Mouse (Mus musculus) adrenal gland, postnatal 4 days (tissue): ENCODE data around the gene Elf1. TPM values are rescaled to one million over a fixed set of nuclear protein-coding genes. Genes with fewer than 3 reads are reported as not detected.

Experiments used
- DNase-seq, 2 experiments: peaks; one replicate each; pipeline ENCODE4 v3.0.0; 2021 to 2022; ENCODE audit warnings: low spot score in 2 of 2, mixed read lengths in 2 of 2
- total RNA-seq, 2 experiments: library from RNA; stranded (reverse); gene quantifications; 2 replicates each; pipeline ENCODE4 v1.2.3; 2021

Gene Elf1
- total RNA-seq, 2 experiments from 2014 or later, result 27.4 to 28.8 TPM

DNA sequence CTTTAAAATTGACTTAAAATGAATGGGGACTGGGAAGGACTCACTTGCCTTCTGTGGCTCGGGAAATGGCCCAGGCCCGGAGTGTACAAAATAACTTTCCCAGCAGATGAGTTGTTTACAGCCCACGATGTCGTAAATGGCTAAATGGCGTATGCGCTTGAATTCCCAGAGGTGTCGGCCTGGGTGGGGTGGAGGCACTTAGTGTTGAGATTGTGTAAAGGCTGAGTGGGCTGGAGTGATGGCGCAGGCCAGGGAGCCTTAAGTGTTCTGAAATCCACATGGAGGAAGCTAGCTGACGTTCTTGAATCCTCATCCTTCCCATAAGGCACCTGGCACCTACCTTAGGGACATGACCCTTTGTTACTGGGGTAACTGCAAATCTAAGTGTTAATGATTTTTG, 7.5 kb downstream of the Elf1 start:
- DNase-seq, result no peak

DNA sequence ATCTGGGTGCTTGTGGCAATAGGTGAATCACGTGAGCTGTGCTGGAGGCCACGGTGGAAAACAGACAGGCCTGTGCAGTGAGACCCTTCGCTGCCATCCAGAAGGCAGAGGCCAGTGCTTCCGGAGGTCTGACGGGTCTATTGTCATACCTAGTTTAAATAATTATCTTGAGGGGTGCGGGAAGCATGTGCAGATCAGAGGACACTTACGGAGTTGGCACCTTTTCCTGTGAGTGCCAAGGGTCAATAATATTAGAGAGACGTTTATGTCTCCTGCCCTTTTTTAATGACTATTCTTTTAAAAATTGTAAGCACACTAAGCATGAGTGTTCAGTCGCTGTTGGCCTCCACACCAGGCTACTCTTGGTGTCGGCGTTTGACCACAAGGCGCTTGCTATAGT, 8.2 kb downstream of the Elf1 start:
- DNase-seq, result no peak

DNA sequence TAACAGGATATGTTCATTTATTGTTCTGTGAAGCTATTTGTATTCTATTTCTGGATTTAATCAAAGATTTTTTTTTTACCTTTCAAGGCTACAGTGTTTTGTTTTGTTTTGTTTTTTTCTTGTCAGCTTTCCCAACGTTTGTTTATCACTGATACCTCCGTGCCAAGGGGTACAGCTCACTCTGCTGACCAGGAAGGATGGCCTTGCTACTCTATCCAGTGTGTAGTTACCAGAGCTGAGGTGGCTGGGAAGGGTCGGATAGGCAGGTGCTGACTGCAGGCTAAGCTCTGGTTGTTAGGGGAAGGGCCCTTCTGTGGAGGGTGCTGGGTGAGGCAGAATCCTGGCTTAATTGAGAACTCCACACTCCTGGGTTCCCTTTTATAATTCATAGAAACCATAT, 9.3 kb downstream of the Elf1 start:
- no peak for DNase-seq

DNA sequence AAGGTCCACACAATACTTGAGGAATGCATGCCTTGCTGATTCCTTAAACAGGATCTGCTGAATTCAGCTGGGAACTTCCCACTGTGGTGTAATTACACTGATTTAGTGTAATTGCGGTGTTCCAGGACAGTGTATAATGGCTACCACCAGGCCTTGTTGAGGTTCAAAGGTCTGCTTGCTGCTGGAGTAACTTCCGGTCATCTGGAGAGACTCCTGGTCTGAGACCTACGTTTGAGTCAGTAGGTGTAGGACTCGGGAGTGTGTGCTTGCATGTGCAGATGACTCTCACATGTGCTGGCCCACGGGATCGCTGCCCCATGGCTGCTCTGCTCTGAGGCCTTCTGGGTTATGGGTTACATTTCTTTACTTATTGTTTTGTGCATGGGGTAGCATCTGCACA, 13.4 kb downstream of the Elf1 start:
- DNase-seq, result no peak

DNA sequence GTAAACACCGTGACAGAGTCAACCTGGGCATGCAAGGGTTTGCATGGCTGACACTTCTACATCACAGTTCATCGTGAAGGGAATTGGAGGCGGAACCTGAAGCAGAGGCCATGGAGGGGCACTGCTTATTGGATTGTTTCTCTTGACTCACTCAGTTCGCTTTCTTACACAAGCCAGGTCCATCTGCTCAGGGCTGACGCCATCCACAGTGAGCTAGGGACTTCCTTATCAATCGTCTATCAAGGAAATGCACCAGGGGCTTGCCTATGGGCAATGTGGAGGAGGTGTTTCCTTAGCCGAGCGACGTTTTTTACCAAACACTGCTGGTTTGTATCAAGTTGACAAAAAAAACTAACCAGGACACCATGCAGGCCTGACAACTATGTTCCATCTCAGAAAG, 18.3 kb downstream of the Elf1 start:
- no peak for DNase-seq

DNA sequence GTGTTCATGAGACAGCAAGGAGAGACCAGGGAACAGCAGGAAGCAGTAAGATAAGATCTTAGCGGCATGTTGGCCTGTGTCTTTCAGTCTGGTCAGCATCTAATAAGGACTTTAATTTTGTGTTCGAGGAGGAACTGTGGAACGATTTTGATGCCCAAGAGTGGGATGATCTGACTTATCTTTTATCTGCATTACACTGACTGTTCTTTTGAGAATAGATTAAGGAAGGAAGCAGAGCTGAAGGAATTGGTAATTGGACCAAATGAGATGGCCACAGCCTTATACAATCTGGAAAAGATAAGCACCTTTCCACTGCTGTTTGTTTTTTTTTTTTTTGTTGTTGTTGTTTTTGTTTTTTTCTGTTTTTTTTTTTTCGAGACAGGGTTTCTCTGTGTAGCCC, 19.8 kb downstream of the Elf1 start:
- DNase-seq, result no peak

DNA sequence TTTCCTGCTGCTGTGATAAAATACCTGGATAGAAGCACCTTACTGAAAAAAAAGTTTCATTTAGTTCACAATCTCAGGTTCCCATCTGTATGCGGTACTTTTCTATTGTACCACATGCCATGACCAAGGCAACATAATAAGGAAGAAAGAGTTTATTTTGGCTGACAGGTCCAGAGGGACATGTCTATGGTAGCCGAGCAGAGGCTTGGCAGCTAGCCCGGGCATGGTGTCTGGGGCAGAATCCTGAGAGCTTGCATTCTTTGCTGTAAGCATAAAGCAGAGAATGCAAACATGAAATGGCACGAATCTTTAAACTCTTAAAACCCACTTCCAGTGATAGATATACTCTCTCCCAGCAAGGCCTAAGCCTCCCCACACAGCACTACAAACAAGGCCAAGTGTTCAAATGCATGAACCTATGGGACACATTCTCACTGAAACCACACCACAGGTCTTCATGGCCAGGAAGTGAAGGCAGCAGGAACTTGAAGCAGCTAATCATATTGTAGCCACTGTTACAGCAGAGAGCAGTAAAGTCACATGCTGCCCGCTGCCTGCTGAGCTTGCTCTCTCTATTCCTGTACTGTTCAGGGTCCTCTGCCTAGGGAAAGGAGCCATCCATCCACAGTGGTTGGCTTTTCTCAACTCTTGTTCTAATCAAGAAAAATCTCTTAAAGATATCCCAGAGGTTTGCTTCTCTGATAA, 22.5 kb downstream of the Elf1 start:
- DNase-seq, result no peak

DNA sequence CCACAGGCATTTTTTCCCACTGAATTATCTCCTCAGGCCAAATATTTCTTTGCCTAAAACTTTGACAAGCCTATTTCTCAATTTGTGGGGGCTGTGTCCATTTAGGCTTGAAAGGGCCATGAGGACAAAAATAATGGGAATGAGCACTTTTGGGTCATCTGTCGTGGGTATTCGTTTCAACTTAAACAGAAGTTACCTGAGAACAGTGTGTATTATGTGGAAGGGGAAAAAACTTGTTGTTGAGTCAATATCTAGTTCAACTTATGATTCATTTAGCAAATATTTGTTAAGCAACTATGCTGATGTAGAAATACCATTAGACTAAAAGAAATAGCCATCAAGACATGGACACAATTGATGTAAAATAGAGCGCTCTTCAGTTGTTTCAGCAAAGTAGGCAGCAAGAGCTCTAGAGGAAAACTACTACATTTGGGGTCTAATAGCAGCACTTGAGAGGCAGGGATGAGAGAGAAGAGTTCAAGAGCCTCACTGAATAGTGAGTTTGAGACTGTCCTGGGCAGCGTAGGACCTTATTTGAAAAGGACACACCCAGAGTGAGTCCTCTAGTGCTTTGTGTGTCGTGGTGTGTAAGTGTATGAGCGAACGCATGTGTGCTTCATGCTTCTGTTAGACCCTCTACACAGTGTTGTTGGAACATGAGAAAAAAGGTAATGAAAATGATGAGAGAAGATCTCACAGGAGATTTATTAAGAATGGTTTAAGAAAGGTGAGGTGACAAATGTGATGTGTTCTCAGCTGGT, 23.4 kb downstream of the Elf1 start:
- DNase-seq, result no peak

DNA sequence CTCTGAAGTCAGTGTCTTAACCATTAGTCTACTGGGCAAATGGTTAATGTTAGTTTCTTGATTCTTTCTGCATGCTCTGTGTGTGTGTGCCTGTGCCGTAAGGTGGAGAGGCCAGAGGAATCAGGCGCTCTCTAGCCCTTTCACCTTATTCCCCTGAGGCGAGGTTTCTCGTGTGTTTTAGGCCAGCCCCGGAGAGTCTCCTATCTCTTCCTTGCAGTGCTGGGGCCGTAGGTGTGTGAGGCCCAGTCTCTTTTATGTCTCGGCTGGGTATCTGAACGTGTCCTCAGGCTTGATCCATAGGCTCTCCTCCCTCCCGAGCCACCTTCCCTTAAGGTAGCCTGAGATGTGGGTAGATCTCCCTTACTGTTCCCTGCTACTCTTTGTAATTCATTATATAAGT, 25.2 kb downstream of the Elf1 start:
- DNase-seq, result no peak

DNA sequence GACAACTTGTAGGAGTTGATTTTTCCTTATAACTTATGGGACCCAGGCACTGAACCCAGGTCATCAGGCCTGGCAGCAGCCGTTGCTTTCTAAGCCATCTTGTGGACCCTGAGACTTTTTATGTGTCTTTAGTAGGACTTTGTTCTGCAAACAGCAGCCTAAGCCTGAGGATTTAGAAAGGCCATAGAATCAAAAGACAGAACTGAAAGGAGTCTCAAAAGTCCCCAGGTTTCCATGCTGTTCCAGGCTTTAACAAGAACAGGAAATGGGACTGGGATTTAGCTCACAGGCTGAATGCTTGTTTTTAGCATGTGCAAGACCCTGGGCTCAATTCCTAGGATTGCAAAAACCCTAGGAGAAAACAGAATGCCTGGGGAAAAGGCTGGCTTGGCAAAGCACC, 26.9 kb downstream of the Elf1 start:
- DNase-seq, result no peak

DNA sequence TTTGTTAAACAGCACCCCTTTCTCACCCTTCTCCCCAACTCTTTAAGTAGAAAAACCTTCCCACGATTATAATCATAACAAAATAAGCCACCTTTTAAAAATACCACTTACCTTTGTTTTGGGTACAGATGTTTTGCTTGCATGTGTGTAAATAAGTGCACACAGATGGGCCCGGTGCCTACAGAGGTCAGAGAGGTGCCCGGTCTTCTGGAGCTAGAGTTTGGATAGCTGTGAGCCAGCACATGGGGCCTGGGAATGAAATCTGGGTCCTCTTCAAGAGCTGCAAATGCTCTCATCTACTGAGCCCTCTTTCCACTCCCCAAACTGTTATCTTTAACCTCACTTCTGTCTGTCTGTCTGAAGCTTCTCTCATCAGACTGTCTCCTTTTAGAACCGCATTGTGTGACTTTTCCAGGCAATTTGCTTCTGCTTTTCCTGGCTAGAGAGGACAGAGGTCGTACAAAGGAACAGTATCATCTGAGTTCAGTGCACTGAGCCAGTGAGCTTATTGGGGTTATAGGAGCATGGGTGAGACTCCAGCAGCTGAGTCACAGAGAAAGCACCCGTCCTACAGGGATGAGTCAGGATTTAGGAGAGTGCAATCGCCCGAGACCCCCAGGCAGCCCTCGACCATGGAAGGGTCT, 27.8 kb downstream of the Elf1 start:
- no peak for DNase-seq

DNA sequence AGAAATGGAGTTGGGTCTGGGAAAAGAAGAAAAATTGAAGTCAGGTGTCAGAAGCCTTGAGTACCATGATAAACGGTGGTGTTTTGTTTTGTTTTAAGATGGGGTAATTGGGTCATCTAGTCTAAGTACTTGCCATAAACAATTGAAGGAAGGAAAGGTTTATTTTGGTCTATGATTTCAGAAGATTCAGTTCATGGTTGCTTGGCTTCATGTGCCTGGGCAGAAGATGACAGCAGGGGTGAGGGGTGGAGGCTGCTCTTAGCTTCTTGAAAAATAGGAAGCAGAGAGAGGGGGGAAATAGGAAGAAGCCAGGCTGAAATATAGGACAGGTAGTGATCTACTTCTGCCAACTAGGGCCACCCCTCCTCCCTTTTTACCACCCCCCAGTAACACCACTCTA, 30.5 kb downstream of the Elf1 start:
- DNase-seq, result no peak

DNA sequence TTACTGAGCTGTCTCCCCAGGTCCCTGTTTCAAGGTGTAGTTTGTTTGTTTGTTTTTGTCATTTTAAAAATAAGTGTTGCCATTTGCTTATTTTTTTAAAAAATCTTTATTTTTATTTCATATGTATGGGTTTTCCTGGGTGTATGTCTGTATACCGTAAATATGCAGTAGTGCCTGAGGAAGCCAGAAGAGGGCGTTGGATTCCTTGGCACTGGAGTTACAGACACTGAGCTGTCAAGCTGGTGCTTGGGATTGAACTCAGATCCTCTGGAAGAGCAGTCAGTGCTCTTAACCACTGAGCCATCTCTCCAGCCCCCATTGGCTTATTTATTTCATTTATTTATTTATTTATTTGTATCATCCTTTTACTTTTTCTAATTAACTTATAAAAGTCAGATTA, 33.0 kb downstream of the Elf1 start:
- no peak for DNase-seq

DNA sequence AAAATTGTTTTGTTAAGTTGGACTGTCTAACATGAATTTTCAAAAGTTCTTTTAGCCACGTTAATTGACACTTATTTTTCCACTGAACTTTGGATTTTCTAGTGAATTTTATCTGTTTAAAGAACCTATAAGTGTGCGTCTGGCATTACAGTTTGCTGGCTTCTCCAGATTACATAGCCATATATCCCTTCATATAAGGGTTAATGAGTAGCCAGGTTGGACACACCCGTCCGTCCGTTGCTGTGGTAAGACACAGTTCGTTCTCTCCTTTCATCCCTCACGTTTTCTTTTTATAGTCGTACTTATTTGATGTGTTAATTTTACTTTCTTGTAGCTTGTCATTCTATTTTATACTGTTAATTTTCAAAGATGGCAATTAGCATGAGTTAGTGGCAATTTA, 34.1 kb downstream of the Elf1 start:
- DNase-seq, result no peak

DNA sequence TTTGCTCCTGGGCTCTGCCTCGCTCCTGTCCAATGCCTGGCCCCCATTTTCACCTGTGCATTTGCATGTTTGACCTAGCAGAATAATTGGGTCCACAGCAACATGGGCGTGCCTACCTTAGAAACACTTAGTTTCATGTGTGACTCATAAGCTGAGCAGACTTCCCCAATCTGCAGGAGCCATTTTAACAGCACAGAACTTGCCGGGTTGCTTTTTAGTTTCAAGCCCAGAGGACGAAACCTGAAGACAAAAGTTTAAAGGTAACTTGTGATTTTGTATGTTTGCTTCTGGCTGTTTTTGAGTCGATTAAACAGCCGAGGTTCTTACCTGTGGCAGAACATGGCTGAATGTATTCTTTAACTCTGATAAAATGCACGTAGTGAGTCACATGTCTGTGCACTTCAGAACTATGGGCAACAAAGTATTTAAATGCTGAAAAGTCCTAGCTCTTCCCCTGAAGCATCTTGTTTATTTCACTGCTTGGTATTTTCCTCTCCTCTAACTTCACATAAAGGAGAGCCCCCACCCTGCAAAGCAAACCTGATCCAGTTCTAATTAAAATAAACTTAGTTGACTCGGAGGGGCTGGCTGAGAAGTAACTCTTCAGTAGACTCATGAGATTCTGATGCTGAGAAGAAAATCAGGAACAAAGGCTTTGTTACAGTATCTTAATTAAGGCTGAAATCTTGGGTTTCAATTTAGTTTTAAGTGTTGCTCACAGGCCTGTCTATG, 34.7 kb downstream of the Elf1 start:
- no peak for DNase-seq

DNA sequence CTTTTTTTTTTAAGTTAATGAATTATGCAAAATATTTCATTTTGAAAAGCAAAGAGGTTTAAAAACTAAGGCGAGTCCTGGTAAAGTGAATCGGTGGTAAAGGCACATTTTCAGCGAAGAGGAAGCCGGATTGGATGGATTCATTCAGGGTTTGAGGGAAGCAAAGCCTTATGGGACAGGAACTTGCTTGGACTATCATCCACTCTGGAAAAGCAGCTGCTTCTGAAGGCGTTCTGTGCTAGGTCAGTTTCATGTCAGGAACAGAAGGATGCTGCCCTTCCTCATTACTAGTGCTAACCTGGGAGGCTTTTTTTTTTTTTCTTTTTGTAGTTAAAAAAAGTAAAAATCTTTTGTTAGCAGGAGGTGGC, 35.2 kb downstream of the Elf1 start:
- no peak for DNase-seq

DNA sequence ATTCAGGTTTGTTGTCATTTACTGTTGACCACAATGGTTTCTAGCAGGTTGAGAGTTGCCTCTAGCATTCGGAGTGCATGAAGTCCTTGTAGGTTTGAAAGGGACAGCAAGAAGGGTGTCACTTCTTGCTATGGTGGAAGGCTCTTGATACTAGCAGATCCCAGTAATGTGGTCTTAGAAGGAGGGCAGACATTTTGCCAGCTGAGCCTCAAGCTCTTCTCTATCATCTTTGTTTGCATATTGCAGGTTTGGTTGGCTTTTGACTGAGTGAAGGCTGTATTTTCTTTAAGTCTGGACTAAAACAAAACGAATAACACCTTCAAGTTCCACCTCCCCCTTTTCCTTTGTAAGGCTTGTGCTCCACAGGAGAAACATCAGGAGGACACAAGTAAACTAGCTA, 35.8 kb downstream of the Elf1 start:
- DNase-seq, result no peak

DNA sequence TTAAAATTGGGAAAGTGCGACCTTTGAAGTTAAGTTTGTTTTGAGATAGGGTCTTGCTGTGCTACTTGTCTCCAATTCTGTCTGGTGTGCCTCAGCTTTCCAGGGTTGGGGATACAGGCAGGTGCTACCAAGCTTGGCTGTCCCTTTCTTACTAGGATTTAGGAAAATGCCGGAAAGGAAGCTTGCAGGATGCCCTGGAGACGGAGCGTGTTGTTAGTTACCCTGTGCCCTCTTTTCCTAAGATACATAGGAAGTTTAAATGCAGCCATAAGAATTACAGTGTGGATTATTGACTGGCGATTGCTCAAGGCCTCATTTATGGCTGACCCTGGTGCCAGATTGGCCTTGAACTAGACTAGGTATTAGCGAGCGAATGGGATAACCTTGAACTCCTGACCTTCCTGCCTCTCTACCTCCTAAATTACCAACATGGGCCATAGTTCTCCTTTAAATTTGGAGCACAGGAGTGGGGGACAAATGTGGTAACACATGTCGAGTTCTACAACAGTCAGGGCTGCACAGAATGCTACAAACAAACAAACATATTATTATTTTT, 36.3 kb downstream of the Elf1 start:
- DNase-seq, result no peak

DNA sequence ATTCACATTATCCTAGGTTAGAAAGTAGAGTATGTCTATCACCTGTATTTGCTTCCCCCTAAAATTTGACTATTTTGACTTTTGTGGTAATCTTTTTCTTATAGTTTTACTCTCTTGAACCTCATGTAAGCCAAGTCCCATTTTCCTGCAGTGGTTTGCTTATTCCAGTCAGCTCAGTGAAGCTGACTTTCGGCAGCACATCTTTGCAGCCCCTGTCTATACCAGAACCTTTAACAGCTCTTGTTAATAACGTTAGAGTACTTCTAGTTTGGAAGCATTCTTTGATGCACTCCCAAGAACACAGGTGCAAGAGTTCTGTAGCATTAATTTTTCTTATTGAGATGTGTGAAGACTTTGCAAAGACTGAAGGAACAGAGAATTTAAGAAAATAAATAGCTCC, 37.1 kb downstream of the Elf1 start:
- no peak for DNase-seq

DNA sequence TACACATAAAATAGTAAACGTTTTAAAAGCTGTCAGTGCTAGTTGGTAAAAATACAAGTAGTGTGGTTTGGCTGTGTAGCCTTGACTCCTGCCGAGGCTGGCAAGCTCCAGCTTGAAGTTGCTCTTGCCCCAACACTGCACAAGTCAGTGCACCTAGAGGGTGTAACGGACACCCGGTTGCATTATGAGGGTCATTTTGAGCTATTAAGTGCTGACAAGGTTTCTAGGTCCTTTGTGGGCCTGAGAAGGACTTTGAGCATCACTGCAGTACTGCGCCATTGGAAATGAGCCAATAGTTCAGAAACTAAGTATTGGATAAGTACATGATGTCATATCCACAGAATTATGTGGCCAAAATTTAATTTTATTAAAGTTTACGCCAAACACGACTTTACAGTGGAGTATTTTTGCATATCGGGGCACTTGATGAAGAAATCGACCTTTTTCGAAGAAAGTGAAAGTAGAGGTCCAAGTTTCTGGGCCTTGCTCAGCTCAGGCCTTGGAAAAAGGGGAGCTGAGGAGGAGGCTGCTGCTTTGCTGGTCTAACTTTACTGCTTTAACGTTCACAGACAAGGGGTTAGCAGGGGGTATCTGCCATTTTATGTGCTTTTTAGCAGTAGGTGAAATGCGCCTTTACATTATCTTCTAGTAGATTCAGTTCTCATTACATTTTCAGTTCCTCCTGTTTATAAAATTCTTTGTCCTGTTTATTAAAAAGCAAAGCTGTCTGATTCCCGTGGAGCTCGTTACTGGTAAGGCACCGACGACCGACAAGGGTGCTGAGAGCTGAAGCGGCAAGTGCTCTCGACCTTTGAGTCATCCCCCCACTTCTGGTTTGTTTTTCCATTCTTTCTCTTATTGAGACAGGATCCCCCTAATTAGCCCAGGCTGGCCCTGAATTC, 38.0 kb downstream of the Elf1 start:
- no peak for DNase-seq

DNA sequence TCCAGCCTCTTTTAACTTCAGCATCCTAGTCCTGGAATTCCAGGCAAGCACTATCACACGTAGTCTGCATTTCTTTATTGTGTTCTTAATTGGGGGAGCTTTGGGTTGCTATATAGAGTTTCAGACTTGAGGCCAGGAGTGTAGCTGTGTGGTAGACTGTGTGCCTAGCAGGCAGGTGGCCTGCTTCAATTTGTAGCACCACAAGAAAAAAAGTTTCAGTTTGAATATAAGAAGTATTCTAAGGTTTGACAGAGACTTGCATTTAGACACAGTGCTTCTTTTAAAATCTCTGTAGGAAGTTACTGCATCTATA, 38.6 kb downstream of the Elf1 start:
- no peak for DNase-seq
